Mouse (Mus musculus) limb, embryonic 12.5 days (tissue): ENCODE results near the gene Brwd1. TPM values are rescaled to one million over a fixed set of nuclear protein-coding genes. Genes with fewer than 3 reads are reported as not detected.
A peak's percentile ranks its signal among the peaks of the same experiment; 100 is the strongest.
"Not testable (repeated sequence)": the region's sequence is repeated elsewhere in the genome, so short reads cannot be mapped to it uniquely, and the experiment has no call there.

Experiments used
- ATAC-seq: fragments of 200-750 bp; cut with Nextera tagmentation; 2 replicates; pipeline ENCODE4 v1.8.0; 2017; ENCODE audit warnings: low read depth, moderate TSS enrichment; ENCODE audit not compliant: insufficient number of reproducible peaks, insufficient read depth, low FRiP score, low TSS enrichment
- H3K27ac ChIP-seq: fragments of 300-500 bp; sonication (generic); 2 replicates; pipeline ENCODE4 v1.5.1; 2016; ENCODE audit warnings: mild to moderate bottlenecking, moderate library complexity
- H3K27me3 ChIP-seq: fragments of 300-500 bp; sonication (generic); 2 replicates; pipeline ENCODE4 v1.6.1; 2016; ENCODE audit warnings: mild to moderate bottlenecking, moderate library complexity
- H3K36me3 ChIP-seq: fragments of 300-500 bp; sonication (generic); 2 replicates; pipeline ENCODE4 v1.6.1; 2016; ENCODE audit warnings: mild to moderate bottlenecking, moderate library complexity
- H3K4me1 ChIP-seq: fragments of 300-500 bp; sonication (generic); replicated peaks from 2 replicates; pipeline ENCODE4 v1.6.1; 2016
- H3K4me2 ChIP-seq: fragments of 300-500 bp; sonication (generic); 2 replicates; pipeline ENCODE4 v1.6.1; 2016; ENCODE audit warnings: mild to moderate bottlenecking, moderate library complexity
- H3K4me3 ChIP-seq: fragments of 300-500 bp; sonication (generic); replicated peaks from 2 replicates; pipeline ENCODE4 v1.5.1; 2016; ENCODE audit warnings: mild to moderate bottlenecking
- H3K9ac ChIP-seq: fragments of 300-500 bp; sonication (generic); replicated peaks from 2 replicates; pipeline ENCODE4 v1.6.1; 2016; ENCODE audit warnings: mild to moderate bottlenecking, moderate library complexity
- H3K9me3 ChIP-seq: fragments of 300-500 bp; sonication (generic); 2 replicates; pipeline ENCODE4 v1.6.1; 2016; ENCODE audit warnings: mild to moderate bottlenecking, moderate library complexity
- WGBS: fragments of 180-500 bp; shearing (Covaris S2); methylation state at CpG from one replicate; pipeline ENCODE4 v1.1.7; 2016; 5-methylcytosine and 5-hydroxymethylcytosine counted together
- polyA plus RNA-seq: library from polyadenylated mRNA; unstranded; fragments of >200 nt; fragmentation: Nextera tagmentation; extraction: Ambion mirVana; gene quantifications from 2 replicates; pipeline ENCODE4 v1.2.1, GENCODE M21; 2016

Brwd1 gene
- polyA plus RNA-seq, 1 experiment from 2014 or later: 144 TPM

GRCm38 (mm10) chr16:96025244-96025643, 57.1 kb downstream of the Brwd1 start:
- 87% methylated on average over 3 of the region's 3 CpGs for WGBS

GRCm38 (mm10) chr16:96021045-96021444, 61.3 kb downstream of the Brwd1 start:
- Histone ChIP-seq H3K4me2 (no peak overlapping the region), H3K9ac (no peak overlapping the region), H3K9me3 (no peaks in the 10 kb centered on the region), H3K36me3 (peaks cover 90% of the 10 kb centered on the region), H3K27ac (no peak overlapping the region), H3K27me3 (no peaks in the 10 kb centered on the region), H3K4me1 (no peaks in the 10 kb centered on the region), H3K4me3 (no peak overlapping the region)
- WGBS: 93% methylated on average over 10 of the region's 10 CpGs
- ATAC-seq: no peak

More at GRCm38 (mm10) chr16:96025244-96025643, 57.1 kb downstream of the Brwd1 start:
- H3K4me3 ChIP-seq: no peak overlapping the region
- H3K4me2 ChIP-seq: no peak overlapping the region
- H3K9ac ChIP-seq: no peak overlapping the region
- H3K27ac ChIP-seq: no peak overlapping the region
- no peak for ATAC-seq
- H3K4me1 ChIP-seq: no peaks in the 10 kb centered on the region
- H3K9me3 ChIP-seq: no peaks in the 10 kb centered on the region
- H3K27me3 ChIP-seq: no peaks in the 10 kb centered on the region
- H3K36me3 ChIP-seq: peaks cover 93% of the 10 kb centered on the region

- H3K9ac ChIP-seq, H3K4me2 ChIP-seq, H3K4me1 ChIP-seq, H3K27me3 ChIP-seq, H3K9me3 ChIP-seq, H3K27ac ChIP-seq, ATAC-seq, H3K4me3 ChIP-seq: not testable (repeated sequence)
- peaks cover 39% of the 10 kb centered on the region for H3K36me3 ChIP-seq
- WGBS: no CpG with 5 or more reads among the region's 10 CpGs
These were observed 73.2 kb downstream of the Brwd1 start for GRCm38 (mm10) chr16:96009124-96009523.

GRCm38 (mm10) chr16:96004278-96004677, 78.0 kb downstream of the Brwd1 start:
- H3K4me3 ChIP-seq, H3K9me3 ChIP-seq, H3K4me1 ChIP-seq, H3K9ac ChIP-seq, H3K27ac ChIP-seq, H3K4me2 ChIP-seq, H3K27me3 ChIP-seq, ATAC-seq: not testable (repeated sequence)
- H3K36me3 ChIP-seq: peaks cover 55% of the 10 kb centered on the region
- no CpG with 5 or more reads among the region's 10 CpGs for WGBS

GRCm38 (mm10) chr16:95999291-95999690, 83.0 kb downstream of the Brwd1 start:
- ATAC-seq: no peak
- H3K4me1 ChIP-seq: no peaks in the 10 kb centered on the region
- no peak overlapping the region for H3K4me2 ChIP-seq

GRCm38 (mm10) chr16:95996156-95996555, 86.2 kb downstream of the Brwd1 start:
- Histone ChIP-seq H3K36me3 (peaks cover 61% of the 10 kb centered on the region), H3K4me2 (no peak overlapping the region), H3K9ac (no peak overlapping the region), H3K9me3 (no peaks in the 10 kb centered on the region), H3K4me3 (no peak overlapping the region), H3K27ac (no peak overlapping the region), H3K27me3 (no peaks in the 10 kb centered on the region), H3K4me1 (peaks cover 6% of the 10 kb centered on the region)
- no peak for ATAC-seq
- WGBS: 89% methylated on average over 7 of the region's 7 CpGs

More at GRCm38 (mm10) chr16:95999291-95999690, 83.0 kb downstream of the Brwd1 start:
- peaks cover 66% of the 10 kb centered on the region for H3K36me3 ChIP-seq
- H3K4me3 ChIP-seq: no peak overlapping the region
- H3K27me3 ChIP-seq: no peaks in the 10 kb centered on the region
- 93% methylated on average over 5 of the region's 5 CpGs for WGBS
- no peak overlapping the region for H3K27ac ChIP-seq
- no peaks in the 10 kb centered on the region for H3K9me3 ChIP-seq
- H3K9ac ChIP-seq: no peak overlapping the region

- H3K27me3 ChIP-seq, H3K9me3 ChIP-seq, ATAC-seq, H3K27ac ChIP-seq, H3K4me2 ChIP-seq, H3K9ac ChIP-seq, H3K4me3 ChIP-seq: not testable (repeated sequence)
- 90% methylated on average over 4 of the region's 4 CpGs for WGBS
- peaks cover 12% of the 10 kb centered on the region for H3K4me1 ChIP-seq
- peaks cover 48% of the 10 kb centered on the region for H3K36me3 ChIP-seq
These were observed 87.8 kb downstream of the Brwd1 start for GRCm38 (mm10) chr16:95994576-95994975.

GRCm38 (mm10) chr16:95992596-95992995, 89.7 kb downstream of the Brwd1 start:
- H3K9ac ChIP-seq: no peak overlapping the region
- 53% methylated on average over 5 of the region's 5 CpGs for WGBS
- no peak overlapping the region for H3K27ac ChIP-seq
- H3K4me3 ChIP-seq: no peak overlapping the region
- H3K4me2 ChIP-seq: no peak overlapping the region
- peaks cover 18% of the 10 kb centered on the region for H3K4me1 ChIP-seq
- H3K27me3 ChIP-seq: no peaks in the 10 kb centered on the region
- H3K36me3 ChIP-seq: peaks cover 46% of the 10 kb centered on the region
- no peaks in the 10 kb centered on the region for H3K9me3 ChIP-seq
- ATAC-seq: no peak

GRCm38 (mm10) chr16:95991122-95991900, 91.0 kb downstream of the Brwd1 start:
- peak overlapping the region; percentile 81 for H3K9ac ChIP-seq
- peaks cover 42% of the 10 kb centered on the region for H3K36me3 ChIP-seq
- H3K4me3 ChIP-seq: peak overlapping the region; percentile 78
- H3K4me1 ChIP-seq: peaks cover 18% of the 10 kb centered on the region
- no peaks in the 10 kb centered on the region for H3K9me3 ChIP-seq
- ATAC-seq: no peak
- WGBS: 6% methylated on average over 10 of the region's 10 CpGs
- H3K4me2 ChIP-seq: peak overlapping the region; percentile 69
- peak overlapping the region; percentile 90 for H3K27ac ChIP-seq
- no peaks in the 10 kb centered on the region for H3K27me3 ChIP-seq

- H3K4me3 ChIP-seq: peak within 1 kb of the TSS; percentile 78
- WGBS: under 1% methylated on average over 61 of the region's 62 CpGs
- ATAC-seq: peak; percentile 91
- H3K4me1 ChIP-seq: peaks cover 18% of the 10 kb centered on the region
- peak within 1 kb of the TSS; percentile 81 for H3K9ac ChIP-seq
- H3K27ac ChIP-seq: peak within 1 kb of the TSS; percentile 90
- H3K4me2 ChIP-seq: peak within 1 kb of the TSS; percentile 69
- H3K27me3 ChIP-seq: no peaks in the 10 kb centered on the region
- H3K36me3 ChIP-seq: peaks cover 39% of the 10 kb centered on the region
- no peaks in the 10 kb centered on the region for H3K9me3 ChIP-seq
These were observed 91.7 kb downstream of the Brwd1 start, which contains the start of gene Psmg1 for GRCm38 (mm10) chr16:95990462-95991121. Gene Psmg1, minus strand, starts transcription at chr16:95990960.

- H3K4me1 ChIP-seq: peaks cover 8% of the 10 kb centered on the region
- H3K36me3 ChIP-seq: peaks cover 67% of the 10 kb centered on the region
- ATAC-seq: no peak
- no peaks in the 10 kb centered on the region for H3K27me3 ChIP-seq
- no peak overlapping the region for H3K9ac ChIP-seq
- H3K4me3 ChIP-seq: no peak overlapping the region
- 83% methylated on average over 5 of the region's 5 CpGs for WGBS
- H3K27ac ChIP-seq: 0 out of 2 replicates have a peak overlapping the region, but pooled peaks have one; percentile 7
- no peaks in the 10 kb centered on the region for H3K9me3 ChIP-seq
- H3K4me2 ChIP-seq: no peak overlapping the region
These were observed 97.4 kb downstream of the Brwd1 start for GRCm38 (mm10) chr16:95984911-95985310.
